Mouse (Mus musculus): Measurements from ENCODE around the gene Sik1. TPM values are rescaled to one million over a fixed set of nuclear protein-coding genes. Genes with fewer than 3 reads are reported as not detected.

Gene Sik1
- polyA plus RNA-seq, 1 experiment, result 60.5 TPM

DNA sequence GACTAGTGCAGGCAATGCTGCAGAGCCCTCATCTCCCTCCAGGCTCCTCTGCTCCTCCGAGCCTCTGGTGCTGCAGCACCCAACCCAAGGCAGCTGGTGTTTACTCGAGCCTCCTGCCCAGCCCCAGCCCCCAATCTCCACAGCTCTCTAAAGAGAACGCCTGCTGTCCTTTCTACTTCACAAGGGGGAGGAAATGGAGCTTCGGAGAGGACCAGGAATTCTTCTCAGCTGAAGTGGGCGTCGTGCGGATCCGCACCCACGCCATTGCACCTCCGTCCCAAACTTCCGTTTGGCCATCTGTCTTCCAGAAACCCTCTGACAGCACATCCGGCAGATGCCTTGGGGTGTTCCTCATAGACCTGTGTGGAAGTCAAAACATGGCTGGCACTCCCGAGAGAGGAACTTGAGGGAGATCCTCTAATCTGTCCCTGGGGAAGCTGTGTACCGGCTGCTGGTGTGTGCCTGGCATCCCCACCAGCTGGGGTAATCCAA, 22.1 kb upstream of the Sik1 start:
- 34% methylated on average over 14 of the region's 14 CpGs for WGBS
- DNase-seq, result no peak

GRCm38 (mm10) chr17:31877181-31877581, 21.6 kb upstream of the Sik1 start:
- H3K4me3 ChIP-seq (replicated peaks; ENCODE audit: extremely low read depth, low read depth, low read length), result no peak overlapping the region
- no peak for DNase-seq
- WGBS, result 85% methylated on average over 4 of the region's 4 CpGs
- no peak for TF ChIP-seq POLR2A (IDR thresholded peaks at IDR 0.05; ENCODE audit: borderline replicate concordance, extremely low read depth, low read depth, low read length)
- TF ChIP-seq CTCF (IDR thresholded peaks at IDR 0.05; ENCODE audit: insufficient read depth, low read length), result no peak
- H3K4me1 ChIP-seq (ENCODE audit: control insufficient read depth, insufficient read depth, low read length), result peaks cover 10% of the 10 kb centered on the region

More for the DNA sequence above, 22.1 kb upstream of the Sik1 start:
- Histone ChIP-seq H3K4me1 (ENCODE audit: control insufficient read depth, insufficient read depth, low read length) (peaks cover 10% of the 10 kb centered on the region), H3K4me3 (replicated peaks; ENCODE audit: extremely low read depth, low read depth, low read length) (no peak overlapping the region)
- TF ChIP-seq POLR2A (IDR thresholded peaks at IDR 0.05; ENCODE audit: borderline replicate concordance, extremely low read depth, low read depth, low read length) (no peak), CTCF (IDR thresholded peaks at IDR 0.05; ENCODE audit: insufficient read depth, low read length) (no peak)

- 76% methylated on average over 3 of the region's 3 CpGs for WGBS
- TF ChIP-seq CTCF (IDR thresholded peaks at IDR 0.05; ENCODE audit: insufficient read depth, low read length), result no peak
- no peak for TF ChIP-seq POLR2A (IDR thresholded peaks at IDR 0.05; ENCODE audit: borderline replicate concordance, extremely low read depth, low read depth, low read length)
- DNase-seq, result no peak
- Histone ChIP-seq H3K4me1 (ENCODE audit: control insufficient read depth, insufficient read depth, low read length) (peaks cover 10% of the 10 kb centered on the region), H3K4me3 (replicated peaks; ENCODE audit: extremely low read depth, low read depth, low read length) (no peak overlapping the region)
Observed at GRCm38 (mm10) chr17:31876775-31877174, 21.2 kb upstream of the Sik1 start.

DNA sequence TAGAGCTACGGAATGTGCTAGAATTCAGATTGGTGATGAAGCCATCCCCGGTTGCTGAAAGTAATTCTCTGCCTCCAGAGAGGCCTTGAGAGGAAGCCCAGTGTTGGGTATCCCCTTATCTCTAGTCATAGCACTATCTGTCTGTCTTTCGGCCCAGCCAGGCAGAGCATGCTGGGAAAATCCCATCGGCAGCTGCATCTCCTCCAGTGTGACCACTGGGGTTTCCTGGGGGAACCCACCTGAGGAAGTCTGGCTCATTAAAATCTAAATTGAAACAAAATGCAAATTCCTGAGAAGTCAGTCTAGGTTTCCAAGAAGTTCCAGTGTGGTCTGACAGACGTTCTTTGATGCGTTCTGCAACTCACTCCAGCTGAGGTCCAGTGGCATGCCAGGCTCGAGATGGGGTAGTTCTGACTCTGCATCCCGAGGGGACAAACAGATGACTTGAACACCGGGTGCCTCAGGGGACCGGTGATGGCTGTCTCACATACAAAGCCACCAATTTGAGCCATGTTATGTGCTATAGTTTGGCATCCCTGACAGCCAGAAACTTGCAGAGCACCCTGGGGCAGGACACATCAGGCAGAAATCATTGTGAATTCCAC, 19.8 kb upstream of the Sik1 start:
- H3K4me3 ChIP-seq (replicated peaks; ENCODE audit: extremely low read depth, low read depth, low read length), result no peak overlapping the region
- peaks cover 10% of the 10 kb centered on the region for H3K4me1 ChIP-seq (ENCODE audit: control insufficient read depth, insufficient read depth, low read length)
- DNase-seq, result no peak
- WGBS, result 83% methylated on average over 10 of the region's 10 CpGs
- TF ChIP-seq POLR2A (IDR thresholded peaks at IDR 0.05; ENCODE audit: borderline replicate concordance, extremely low read depth, low read depth, low read length) (no peak), CTCF (IDR thresholded peaks at IDR 0.05; ENCODE audit: insufficient read depth, low read length) (no peak)

GRCm38 (mm10) chr17:31874691-31875090, 19.1 kb upstream of the Sik1 start:
- no peak for DNase-seq
- TF ChIP-seq POLR2A (IDR thresholded peaks at IDR 0.05; ENCODE audit: borderline replicate concordance, extremely low read depth, low read depth, low read length) (no peak), CTCF (IDR thresholded peaks at IDR 0.05; ENCODE audit: insufficient read depth, low read length) (no peak)
- Histone ChIP-seq H3K4me1 (ENCODE audit: control insufficient read depth, insufficient read depth, low read length) (peaks cover 10% of the 10 kb centered on the region), H3K4me3 (replicated peaks; ENCODE audit: extremely low read depth, low read depth, low read length) (no peak overlapping the region)
- 87% methylated on average over 12 of the region's 12 CpGs for WGBS

GRCm38 (mm10) chr17:31873973-31874372, 18.4 kb upstream of the Sik1 start:
- 46% methylated on average over 8 of the region's 8 CpGs for WGBS

DNA sequence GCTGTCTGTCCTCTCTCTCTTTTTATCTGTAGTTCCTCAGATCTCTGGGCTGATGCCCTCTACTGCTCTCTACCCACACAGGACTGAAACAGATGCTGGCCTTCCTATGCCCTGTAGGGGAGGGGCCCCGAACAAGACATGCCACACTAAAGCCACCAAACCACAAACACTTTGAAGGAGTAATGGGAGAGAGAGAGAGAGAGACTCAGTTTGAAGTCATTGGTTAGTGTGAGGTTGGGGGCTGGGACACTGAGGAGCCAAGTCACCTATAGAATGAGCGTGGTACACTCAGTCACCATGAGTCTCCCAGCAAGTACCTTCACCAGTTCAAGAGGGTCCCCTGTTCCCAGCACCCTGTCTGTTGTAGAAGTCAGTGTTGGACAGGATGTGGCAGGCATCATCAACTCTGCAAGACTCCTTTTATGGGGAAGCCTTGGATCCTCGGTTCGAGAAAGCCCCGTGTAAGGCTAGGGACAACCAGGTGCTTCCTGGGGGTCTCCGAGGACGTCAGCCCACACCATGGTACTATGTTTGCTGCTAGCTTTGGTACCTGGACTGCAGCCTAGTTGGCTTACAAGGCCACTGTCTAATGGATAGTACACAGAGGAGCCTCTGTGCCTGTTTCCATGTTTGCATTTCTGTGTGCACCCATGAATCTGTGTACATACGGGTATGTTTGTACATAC, 17.7 kb upstream of the Sik1 start:
- no peak for DNase-seq
- 71% methylated on average over 8 of the region's 8 CpGs for WGBS
- H3K4me1 ChIP-seq (ENCODE audit: control insufficient read depth, insufficient read depth, low read length), result peaks cover 10% of the 10 kb centered on the region
- TF ChIP-seq POLR2A (IDR thresholded peaks at IDR 0.05; ENCODE audit: borderline replicate concordance, extremely low read depth, low read depth, low read length), result no peak
- no peak overlapping the region for H3K4me3 ChIP-seq (replicated peaks; ENCODE audit: extremely low read depth, low read depth, low read length)

More at GRCm38 (mm10) chr17:31873973-31874372, 18.4 kb upstream of the Sik1 start:
- no peak overlapping the region for H3K4me3 ChIP-seq (replicated peaks; ENCODE audit: extremely low read depth, low read depth, low read length)
- TF ChIP-seq POLR2A (IDR thresholded peaks at IDR 0.05; ENCODE audit: borderline replicate concordance, extremely low read depth, low read depth, low read length) (no peak), CTCF (IDR thresholded peaks at IDR 0.05; ENCODE audit: insufficient read depth, low read length) (no peak)
- no peak for DNase-seq
- H3K4me1 ChIP-seq (ENCODE audit: control insufficient read depth, insufficient read depth, low read length), result peaks cover 10% of the 10 kb centered on the region

DNA sequence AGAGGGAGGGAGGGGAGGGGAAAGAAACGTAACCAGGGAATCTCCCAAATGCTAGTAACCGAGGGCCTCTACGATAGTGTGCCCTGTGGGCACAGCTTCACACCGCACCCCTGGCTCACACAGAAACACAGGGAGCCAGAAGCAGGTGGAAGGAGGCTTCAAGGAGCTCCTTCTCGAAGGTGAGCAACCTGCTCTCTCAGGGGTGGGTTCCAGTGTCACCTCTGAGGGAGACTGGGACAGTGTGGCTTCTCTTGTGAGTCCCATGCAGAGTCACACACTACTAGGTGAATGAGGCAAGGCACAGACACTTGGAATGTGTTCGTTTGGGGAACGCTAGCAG, 17.2 kb upstream of the Sik1 start:
- DNase-seq, result no peak
- Histone ChIP-seq H3K4me1 (ENCODE audit: control insufficient read depth, insufficient read depth, low read length) (peaks cover 10% of the 10 kb centered on the region), H3K4me3 (replicated peaks; ENCODE audit: extremely low read depth, low read depth, low read length) (no peak overlapping the region)
- TF ChIP-seq POLR2A (IDR thresholded peaks at IDR 0.05; ENCODE audit: borderline replicate concordance, extremely low read depth, low read depth, low read length) (no peak), CTCF (IDR thresholded peaks at IDR 0.05; ENCODE audit: insufficient read depth, low read length) (no peak)
- 66% methylated on average over 7 of the region's 7 CpGs for WGBS

DNA sequence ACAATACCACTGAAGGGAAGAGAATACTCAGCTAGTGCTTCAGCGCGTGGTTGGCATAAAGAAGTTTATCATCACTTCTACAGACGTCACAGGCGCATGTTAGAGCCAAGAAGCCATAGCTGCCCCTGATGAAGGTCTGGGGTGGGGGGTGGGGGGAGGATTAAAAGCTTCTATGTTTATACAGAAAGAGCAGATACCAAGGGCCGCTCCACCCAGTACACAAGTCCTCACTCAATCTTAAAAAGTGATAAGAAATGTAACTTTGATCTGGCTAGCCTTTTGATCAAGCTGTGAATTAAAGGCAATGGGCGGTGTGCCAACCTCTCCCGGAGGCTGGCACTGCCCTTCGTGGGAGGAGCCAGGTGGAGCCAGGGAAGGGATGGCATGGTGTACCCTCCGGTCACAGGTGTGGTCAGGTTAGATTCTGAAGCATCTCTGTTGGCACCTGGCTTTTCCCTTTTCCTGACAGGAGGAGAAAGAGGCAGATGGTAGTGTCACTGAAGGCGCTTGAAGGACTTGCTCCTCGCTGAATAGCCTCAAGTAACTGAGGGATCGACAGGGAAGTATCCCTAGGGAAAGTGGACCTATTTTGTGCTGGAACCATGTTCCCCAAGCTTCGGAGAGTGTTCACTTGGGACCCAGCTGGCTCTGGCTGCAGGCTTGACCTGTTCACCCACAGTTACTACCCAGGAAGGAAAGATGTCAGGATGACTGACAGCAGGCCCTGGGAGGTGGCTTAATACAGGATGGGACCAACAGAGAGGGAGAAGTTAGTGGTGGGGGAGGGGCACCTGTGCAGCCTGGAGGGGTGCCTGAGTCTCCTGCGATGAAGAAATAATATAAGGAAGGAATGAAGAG, 16.6 kb upstream of the Sik1 start:
- H3K4me3 ChIP-seq (replicated peaks; ENCODE audit: extremely low read depth, low read depth, low read length), result no peak overlapping the region
- no peak for TF ChIP-seq POLR2A (IDR thresholded peaks at IDR 0.05; ENCODE audit: borderline replicate concordance, extremely low read depth, low read depth, low read length)
- 51% methylated on average over 14 of the region's 14 CpGs for WGBS
- DNase-seq, result no peak
- H3K4me1 ChIP-seq (ENCODE audit: control insufficient read depth, insufficient read depth, low read length), result peaks cover 6% of the 10 kb centered on the region
